Mouse (Mus musculus) layer of hippocampus, adult 9-10 months (tissue): ENCODE measurements around the gene Astn2.

Experiments
- DNase-seq: peaks from one replicate; pipeline ENCODE4 v3.0.0; 2022; ENCODE audit warnings: low spot score

Astn2 gene

GRCm38 (mm10) chr4:65839550-65840000 is 564.8 kb downstream of the Astn2 start:
- no peak for DNase-seq

GRCm38 (mm10) chr4:65838781-65839180 is 565.6 kb downstream of the Astn2 start:
- no peak for DNase-seq

- DNase-seq: no peak
Measured at GRCm38 (mm10) chr4:65832971-65833370, 571.4 kb downstream of the Astn2 start.

DNA sequence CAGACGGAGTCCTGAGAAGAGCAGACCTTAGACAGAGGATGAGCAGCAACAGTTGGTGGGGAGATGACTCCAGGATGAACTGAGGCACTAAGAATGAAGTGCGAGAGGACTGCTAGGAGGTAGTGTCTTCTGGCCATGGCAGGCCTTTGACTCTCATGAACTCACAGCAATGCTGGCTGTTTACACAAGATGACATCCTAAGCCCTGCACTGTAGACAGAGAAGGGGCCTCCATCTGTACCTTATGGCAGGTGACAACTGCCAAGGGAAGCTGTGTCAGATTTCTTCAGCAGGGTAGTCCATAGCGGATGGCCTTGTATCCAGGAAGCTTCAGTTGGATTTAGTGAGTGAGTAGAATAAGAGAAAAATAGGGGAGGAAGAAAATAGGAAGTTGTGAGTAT is 572.5 kb downstream of the Astn2 start:
- DNase-seq: no peak

GRCm38 (mm10) chr4:65830495-65830894 is 573.9 kb downstream of the Astn2 start:
- DNase-seq: no peak

DNA sequence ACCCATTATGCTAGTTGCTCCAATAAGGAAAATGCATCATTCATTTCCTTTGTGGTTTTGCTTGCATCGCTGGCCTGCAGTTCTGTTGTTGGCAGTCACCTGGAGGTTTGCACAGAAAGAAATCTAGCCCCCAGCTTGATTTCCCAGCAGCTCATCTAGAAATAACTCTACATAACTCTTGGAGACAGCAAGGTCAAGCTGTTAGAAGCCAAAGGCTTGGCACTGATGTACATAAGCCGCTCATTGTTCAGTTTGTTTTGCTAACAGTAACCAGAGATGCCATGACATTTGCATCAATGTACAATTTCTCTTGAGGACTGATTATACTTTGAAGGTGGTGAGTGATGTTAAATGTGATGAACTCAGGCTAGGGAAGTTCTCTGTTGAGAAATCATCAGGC is 583.3 kb downstream of the Astn2 start:
- no peak for DNase-seq

GRCm38 (mm10) chr4:65820236-65820635 is 584.2 kb downstream of the Astn2 start:
- no peak for DNase-seq

DNA sequence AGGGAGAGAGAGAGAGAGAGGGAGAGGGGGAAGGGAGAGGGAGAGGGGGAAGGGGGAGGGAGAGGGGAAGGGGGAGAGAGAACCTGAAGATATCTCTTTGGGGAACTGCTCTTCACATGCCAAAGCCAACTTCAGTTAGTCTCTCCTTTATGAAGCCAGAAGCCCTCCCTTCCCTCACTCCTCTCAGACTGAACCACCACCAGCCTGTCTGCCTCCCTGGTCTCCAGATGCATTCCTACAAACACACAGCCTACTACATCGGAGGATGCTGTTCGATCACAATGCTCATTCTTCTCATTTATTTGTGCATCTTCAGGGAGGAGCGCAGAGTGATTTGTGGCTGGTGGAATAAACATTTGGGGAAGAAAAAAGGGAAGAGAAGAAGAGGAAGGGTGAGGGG is 584.6 kb downstream of the Astn2 start:
- no peak for DNase-seq

GRCm38 (mm10) chr4:65814176-65814535 is 590.3 kb downstream of the Astn2 start:
- DNase-seq: no peak

- DNase-seq: no peak
Measured at GRCm38 (mm10) chr4:65813500-65814175, 590.8 kb downstream of the Astn2 start.

GRCm38 (mm10) chr4:65807341-65807740 is 597.1 kb downstream of the Astn2 start:
- no peak for DNase-seq

GRCm38 (mm10) chr4:65801204-65801603 is 603.2 kb downstream of the Astn2 start:
- no peak for DNase-seq

- DNase-seq: peak; percentile 8
Measured at GRCm38 (mm10) chr4:65791051-65791450, 613.4 kb downstream of the Astn2 start.

DNA sequence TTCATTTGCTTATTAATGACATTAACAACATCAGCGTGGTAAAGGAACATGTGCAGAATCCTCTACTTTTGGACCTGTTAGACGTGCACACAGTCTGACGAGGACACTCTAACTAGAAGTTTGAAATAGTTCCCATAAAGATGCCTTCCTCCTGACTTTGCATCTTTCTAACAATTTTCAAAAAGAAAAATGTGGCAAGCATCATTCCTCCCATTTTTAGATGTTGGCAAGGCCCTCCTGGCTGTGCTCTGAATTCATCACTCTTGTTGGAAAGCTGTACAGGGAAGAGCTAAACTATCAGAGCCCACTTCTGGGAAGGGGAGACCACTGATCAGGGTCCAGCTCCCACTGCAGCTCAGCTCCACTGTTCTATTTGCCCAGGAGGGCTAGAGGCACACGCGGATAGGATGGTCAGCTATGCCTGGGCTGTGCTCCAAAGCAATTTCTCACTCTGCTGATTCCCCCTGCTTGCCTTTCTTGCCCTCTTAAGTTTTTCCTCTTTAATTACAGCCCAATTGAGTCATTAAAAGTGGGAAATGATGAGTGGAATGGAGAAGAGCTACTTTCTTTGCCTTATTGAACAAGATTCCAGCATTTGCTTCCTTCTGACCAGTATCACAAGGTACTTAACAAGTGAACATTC is 630.9 kb downstream of the Astn2 start:
- no peak for DNase-seq

DNA sequence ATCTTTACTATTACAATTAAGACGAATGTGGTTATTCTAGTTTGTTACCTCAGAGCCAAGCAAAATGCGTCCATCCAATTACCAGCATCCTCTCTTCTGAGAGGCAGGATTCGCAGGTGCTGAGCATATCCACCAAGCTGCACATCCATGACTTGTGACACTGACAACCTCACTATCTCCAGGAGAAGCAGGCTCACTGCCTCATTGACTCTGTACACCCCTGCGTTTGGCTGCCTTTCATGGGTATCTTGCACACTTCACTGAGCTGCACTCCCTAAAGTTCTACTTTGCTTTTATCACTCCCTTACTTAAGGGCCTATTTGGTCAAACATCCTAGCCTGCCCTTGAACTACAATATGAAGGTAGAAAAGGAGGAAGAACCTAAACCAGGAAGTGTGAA is 633.5 kb downstream of the Astn2 start:
- DNase-seq: no peak

- no peak for DNase-seq
Measured at GRCm38 (mm10) chr4:65767919-65768318, 636.5 kb downstream of the Astn2 start.

GRCm38 (mm10) chr4:65767431-65767830 is 637.0 kb downstream of the Astn2 start:
- no peak for DNase-seq

DNA sequence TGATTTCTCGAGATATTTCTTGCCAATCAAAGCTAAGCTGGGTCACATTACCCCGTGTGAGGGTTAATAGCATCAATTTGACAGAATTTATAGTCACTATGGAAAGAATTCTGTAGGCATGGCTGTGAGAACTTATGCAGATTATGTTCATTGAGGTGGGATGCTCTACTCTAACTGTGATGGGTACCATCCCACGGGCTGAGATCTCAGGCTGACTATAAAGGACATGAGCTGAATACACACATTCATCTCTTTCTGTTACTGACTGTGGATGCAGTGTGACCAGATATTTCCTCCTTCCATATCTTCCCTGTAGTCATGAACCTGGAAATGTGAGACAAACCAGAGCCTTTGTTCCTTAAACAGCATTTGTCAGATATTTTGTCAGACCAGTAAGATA is 639.1 kb downstream of the Astn2 start:
- DNase-seq: no peak

DNA sequence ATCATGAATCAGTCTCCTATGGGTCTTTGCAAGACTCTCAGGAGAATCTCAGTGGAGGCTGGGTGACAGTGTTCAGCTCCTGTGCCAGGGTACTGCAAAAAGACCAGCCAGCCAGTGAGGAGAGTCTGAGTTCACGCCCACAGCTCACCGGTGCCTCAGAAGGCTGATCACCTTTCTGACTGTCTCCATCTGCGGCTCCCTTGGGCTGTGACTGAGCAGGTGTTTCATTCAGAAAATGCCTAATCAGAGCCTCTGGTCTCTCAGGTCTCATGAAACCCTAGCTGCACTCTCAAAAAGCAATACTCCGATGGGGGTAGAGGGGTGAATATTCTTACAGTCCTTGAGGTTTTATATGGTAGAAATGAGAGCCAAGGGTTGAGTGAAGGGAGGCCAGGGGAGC is 640.1 kb downstream of the Astn2 start:
- DNase-seq: no peak

DNA sequence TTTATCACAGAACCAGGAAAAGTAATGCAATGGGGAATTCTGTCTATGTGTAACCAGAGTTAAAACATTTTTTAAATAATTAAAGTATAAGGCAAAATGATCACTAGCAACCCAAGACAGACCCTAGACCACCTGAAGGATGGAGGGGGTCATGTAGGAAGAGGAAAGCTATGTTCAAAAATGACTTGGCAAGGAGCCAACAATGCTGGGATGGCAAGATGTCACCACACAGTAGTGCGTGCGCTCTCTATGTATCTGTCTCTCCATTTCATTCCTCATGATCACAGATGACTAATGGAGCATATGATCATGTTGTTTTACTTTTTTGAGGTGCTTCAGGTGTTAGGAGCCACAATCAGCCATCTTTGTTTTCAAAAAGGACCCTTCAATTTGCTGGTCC is 640.6 kb downstream of the Astn2 start:
- no peak for DNase-seq

GRCm38 (mm10) chr4:65762116-65762515 is 642.3 kb downstream of the Astn2 start:
- DNase-seq: no peak

- DNase-seq: no peak
Measured at GRCm38 (mm10) chr4:65761658-65762057, 642.8 kb downstream of the Astn2 start.

- DNase-seq: no peak
Measured at GRCm38 (mm10) chr4:65758875-65759201, 645.6 kb downstream of the Astn2 start.
